9 mouse cellular contexts compared by ENCODE assay signal in the genomic region with DNA sequence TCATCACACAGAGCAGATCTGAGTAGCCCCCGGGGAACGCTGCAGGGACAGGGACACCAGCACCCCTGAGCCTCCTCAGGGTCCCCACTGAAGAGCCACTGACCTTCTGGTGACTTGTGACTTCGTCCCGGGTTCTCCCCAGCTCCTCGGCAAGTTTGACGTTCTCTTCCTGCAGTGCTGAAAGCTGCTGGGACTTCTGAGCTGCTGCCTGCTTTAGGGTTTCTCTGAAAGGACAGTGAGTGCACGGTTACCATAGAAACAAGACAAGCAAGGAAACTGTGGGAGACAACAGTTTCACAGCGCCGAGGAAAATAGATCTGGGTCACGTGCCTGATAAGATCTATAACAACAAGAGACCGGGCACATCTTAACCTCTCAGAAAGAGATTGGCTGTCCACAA. TPM values are rescaled to one million over a fixed set of nuclear protein-coding genes. Genes with fewer than 3 reads are reported as not detected.
DNase-seq lines count a peak whose midpoint lies in the region; ATAC-seq lines count a peak whose summit lies in the region.
"Had no signal": no experiment of that assay in that cellular context is flagged by ENCODE, and none has a peak within 500 bp of the region (broad histone marks: within the 10 kb centered on the region; RNA-seq: fewer than 3 reads in every experiment).

No protein-coding gene starts in this region.

- H3K27ac ChIP-seq in hindbrain, embryonic 13.5 days: peak overlapping the region; percentile 30; the same call in 1 of the 2 replicates
- no peak overlapping the region for H3K27ac ChIP-seq in hindbrain, embryonic 11.5 days (ENCODE audit: low read depth, low read length)

- peaks cover 8% of the 10 kb centered on the region for H3K4me1 ChIP-seq in hindbrain, embryonic 13.5 days (replicated peaks)
- no peaks in the 10 kb centered on the region for H3K4me1 ChIP-seq in hindbrain, embryonic 11.5 days (replicated peaks; ENCODE audit: control insufficient read depth, insufficient read depth, low read length)

- H3K9me3 ChIP-seq in hindbrain, embryonic 13.5 days: no peaks in the 10 kb centered on the region
- no peaks in the 10 kb centered on the region for H3K9me3 ChIP-seq in hindbrain, embryonic 11.5 days (ENCODE audit: control insufficient read depth, low read length)

- H3K4me3 ChIP-seq in hindbrain, embryonic 13.5 days: no peak overlapping the region
- no peak overlapping the region for H3K4me3 ChIP-seq in hindbrain, embryonic 11.5 days (ENCODE audit: low read depth, low read length)

- DNase-seq in hindbrain, embryonic 11.5 days (ENCODE audit: low spot score): no peak
- peak; percentile 13 for DNase-seq in c-Kit-positive CD71-positive TER-119-positive erythroid progenitor cells, embryonic 14.5 days (ENCODE audit: low spot score)
- DNase-seq in layer of hippocampus, adult 9-10 months (ENCODE audit: low spot score): peak; percentile 51
- no peak for DNase-seq in testis, postnatal 14 days (ENCODE audit: low spot score)
- no peak for DNase-seq in urinary bladder, postnatal 36 days (ENCODE audit: low spot score in 2 of 2)
- DNase-seq in urinary bladder, adult 18-20 months (ENCODE audit: low spot score in 2 of 2): no peak

- no peaks in the 10 kb centered on the region for H3K27me3 ChIP-seq in hindbrain, embryonic 13.5 days
- no peaks in the 10 kb centered on the region for H3K27me3 ChIP-seq in hindbrain, embryonic 11.5 days (ENCODE audit: control insufficient read depth, insufficient read depth, low read length)
- H3K27me3 ChIP-seq: Patski had no signal

- peak; percentile 54; the same call in 1 of the 2 replicates for ATAC-seq in hindbrain, embryonic 13.5 days (ENCODE audit: low FRiP score)
- no peak for ATAC-seq in hindbrain, embryonic 11.5 days (ENCODE audit: low FRiP score)
- peak; percentile 97 for ATAC-seq in CD4-positive, CD25-positive, alpha-beta regulatory T cell, adult 4 months
- ATAC-seq: Patski had no signal

- no peak overlapping the region for H3K4me2 ChIP-seq in hindbrain, embryonic 13.5 days
- H3K4me2 ChIP-seq in hindbrain, embryonic 11.5 days (replicated peaks; ENCODE audit: low read depth, low read length): no peak overlapping the region

- WGBS in hindbrain, embryonic 13.5 days: 37% methylated on average over 11 of the region's 11 CpGs
- WGBS in hindbrain, embryonic 11.5 days: 54% methylated on average over 11 of the region's 11 CpGs

- H3K9ac ChIP-seq in hindbrain, embryonic 13.5 days: no peak overlapping the region
- H3K9ac ChIP-seq in hindbrain, embryonic 11.5 days (ENCODE audit: low read depth, low read length): no peak overlapping the region

- peaks cover 85% of the 10 kb centered on the region for H3K36me3 ChIP-seq in hindbrain, embryonic 13.5 days
- H3K36me3 ChIP-seq in hindbrain, embryonic 11.5 days (ENCODE audit: control insufficient read depth, insufficient read depth, low read length): peaks cover 5% of the 10 kb centered on the region; the same call in 1 of the 2 replicates

RNA-seq across cellular contexts. Expression of a gene that starts 30.7 kb away (rescaled TPM):
- 39.9 and 44.9 TPM in 2 replicates for polyA plus RNA-seq in hindbrain, embryonic 13.5 days (2015; fragmentation: Nextera tagmentation; extraction: Ambion mirVana)
- polyA plus RNA-seq in hindbrain, embryonic 11.5 days (2014; fragmentation: Nextera tagmentation; extraction: Ambion mirVana): 34.5 and 38.4 TPM in 2 replicates
- polyA plus RNA-seq in CD4-positive, CD25-positive, alpha-beta regulatory T cell, adult 4 months (2017; shearing (Covaris generic)): 10 to 100 TPM; 38.3 to 53.6 TPM

Comparison
In these comparisons a context has a peak if more than half of its experiments do, and no peak if none do; other contexts are left out.
1. DNase-seq: peak in c-Kit-positive CD71-positive TER-119-positive erythroid progenitor cells, embryonic 14.5 days (single experiment) and layer of hippocampus, adult 9-10 months (single experiment); none in hindbrain, embryonic 11.5 days (single experiment), testis, postnatal 14 days (single experiment), urinary bladder, postnatal 36 days (0 of 2) and urinary bladder, adult 18-20 months (0 of 2).